Mouse (Mus musculus) heart, postnatal 0 days (tissue): ENCODE measurements around the gene Trio. TPM values are rescaled to one million over a fixed set of nuclear protein-coding genes. Genes with fewer than 3 reads are reported as not detected.

Experiments used
- ATAC-seq: fragments of 200-750 bp; cut with Nextera tagmentation; 2 replicates; pipeline ENCODE4 v1.8.0; 2017; ENCODE audit warnings: low read depth, moderate number of reproducible peaks, moderate library complexity; ENCODE audit not compliant: insufficient read depth
- DNase-seq: peaks from one replicate; pipeline ENCODE4 v3.0.0-alpha.2; 2016; ENCODE audit warnings: low spot score
- H3K27ac ChIP-seq: fragments of 300-500 bp; sonication (generic); 2 replicates; pipeline ENCODE4 v1.5.1; 2014; ENCODE audit warnings: low read depth, mild to moderate bottlenecking
- H3K27me3 ChIP-seq: fragments of 300-500 bp; sonication (generic); 2 replicates; pipeline ENCODE4 v1.6.1; 2014; ENCODE audit warnings: low read length, mixed read lengths; ENCODE audit not compliant: control insufficient read depth, insufficient read depth
- H3K36me3 ChIP-seq: fragments of 300-500 bp; sonication (generic); replicated peaks from 2 replicates; pipeline ENCODE4 v1.6.1; 2014; ENCODE audit warnings: low read length, mixed read lengths; ENCODE audit not compliant: control insufficient read depth, insufficient read depth
- H3K4me1 ChIP-seq: fragments of 300-500 bp; sonication (generic); 2 replicates; pipeline ENCODE4 v1.6.1; 2014; ENCODE audit warnings: antibody characterized with exemption; ENCODE audit not compliant: control insufficient read depth, insufficient read depth
- H3K4me2 ChIP-seq: fragments of 300-500 bp; sonication (generic); 2 replicates; pipeline ENCODE4 v1.6.1; 2014; ENCODE audit warnings: low read depth, mild to moderate bottlenecking, low read length, moderate library complexity
- H3K4me3 ChIP-seq: fragments of 300-500 bp; sonication (generic); 2 replicates; pipeline ENCODE4 v1.5.1; 2014; ENCODE audit warnings: low read depth, low read length
- H3K9ac ChIP-seq: fragments of 300-500 bp; sonication (generic); replicated peaks from 2 replicates; pipeline ENCODE4 v1.6.1; 2014; ENCODE audit warnings: low read depth, low read length, mixed read lengths
- H3K9me3 ChIP-seq: fragments of 300-500 bp; sonication (generic); replicated peaks from 2 replicates; pipeline ENCODE4 v1.6.1; 2016; ENCODE audit warnings: low read length; ENCODE audit not compliant: control insufficient read depth
- CTCF ChIP-seq: IDR thresholded peaks from 2 replicates; pipeline ENCODE4 v1.5.1; 2016; ENCODE audit warnings: antibody characterized with exemption, control low read depth, low read depth
- EP300 ChIP-seq: IDR thresholded peaks from 2 replicates; pipeline ENCODE4 v1.6.1; 2016; ENCODE audit warnings: antibody characterized with exemption, low read depth
- whole genome bisulfite sequencing: fragments of 180-500 bp; shearing (Covaris S2); extraction: QIAGEN DNeasy Blood & Tissue Kit; methylation state at CpG from one replicate; pipeline ENCODE4 v1.1.7; 2014; 5-methylcytosine and 5-hydroxymethylcytosine counted together
- polyA plus RNA-seq: library from polyadenylated mRNA; unstranded; fragments of >200 nt; fragmentation: Nextera tagmentation; extraction: Ambion mirVana; gene quantifications from 2 replicates; pipeline ENCODE4 v1.2.1, GENCODE M21; 2015
- total RNA-seq: library from RNA; depleted of rRNA; stranded (reverse); fragments of >200 nt; gene quantifications from 2 replicates; pipeline ENCODE4 v1.2.3, GENCODE M21; 2014; ENCODE audit warnings: low replicate concordance

The Trio gene
- total and polyA plus RNA-seq, 2 experiments from 2014 or later: 10.1 to 77.2 TPM

- 0 out of 2 replicates have a peak, but pooled peaks have one; percentile 41 for ATAC-seq
- no peaks in the 10 kb centered on the region for H3K4me1 ChIP-seq
Observed at GRCm38 (mm10) chr15:28067373-28067772, 41.7 kb upstream of the Trio start.

GRCm38 (mm10) chr15:28066468-28066867, 40.8 kb upstream of the Trio start:
- Histone ChIP-seq H3K36me3 (no peaks in the 10 kb centered on the region), H3K4me3 (no peak overlapping the region), H3K9ac (no peak overlapping the region), H3K27me3 (no peaks in the 10 kb centered on the region), H3K9me3 (no peaks in the 10 kb centered on the region), H3K27ac (no peak overlapping the region), H3K4me2 (no peak overlapping the region), H3K4me1 (no peaks in the 10 kb centered on the region)
- no peak for ATAC-seq
- TF ChIP-seq CTCF: no peak
- TF ChIP-seq EP300: no peak
- no peak for DNase-seq
- WGBS: 51% methylated on average over 2 of the region's 2 CpGs

More at GRCm38 (mm10) chr15:28067373-28067772, 41.7 kb upstream of the Trio start:
- Histone ChIP-seq H3K4me2 (no peak overlapping the region), H3K27ac (no peak overlapping the region), H3K9ac (no peak overlapping the region), H3K36me3 (no peaks in the 10 kb centered on the region), H3K4me3 (no peak overlapping the region), H3K27me3 (no peaks in the 10 kb centered on the region), H3K9me3 (no peaks in the 10 kb centered on the region)
- TF ChIP-seq CTCF (peak; percentile 56), EP300 (no peak)
- peak; percentile 30 for DNase-seq

GRCm38 (mm10) chr15:28065572-28065971, 39.9 kb upstream of the Trio start:
- Histone ChIP-seq H3K9ac (no peak overlapping the region), H3K27me3 (no peaks in the 10 kb centered on the region), H3K9me3 (no peaks in the 10 kb centered on the region), H3K4me2 (no peak overlapping the region), H3K36me3 (no peaks in the 10 kb centered on the region), H3K4me1 (no peaks in the 10 kb centered on the region), H3K27ac (no peak overlapping the region), H3K4me3 (no peak overlapping the region)
- TF ChIP-seq CTCF (no peak), EP300 (no peak)
- 53% methylated on average over 5 of the region's 5 CpGs for WGBS
- DNase-seq (no peak), ATAC-seq (no peak)

- no peak for TF ChIP-seq CTCF
- no peak for TF ChIP-seq EP300
- Histone ChIP-seq H3K27me3 (no peaks in the 10 kb centered on the region), H3K9me3 (no peaks in the 10 kb centered on the region), H3K4me3 (no peak overlapping the region), H3K4me2 (no peak overlapping the region), H3K9ac (no peak overlapping the region), H3K27ac (no peak overlapping the region), H3K4me1 (no peaks in the 10 kb centered on the region), H3K36me3 (no peaks in the 10 kb centered on the region)
- WGBS: 63% methylated on average over 1 of the region's 1 CpGs
- DNase-seq: no peak
- no peak for ATAC-seq
Observed at GRCm38 (mm10) chr15:28064733-28065088, 39.1 kb upstream of the Trio start.

- TF ChIP-seq EP300 (no peak), CTCF (no peak)
- H3K27me3 ChIP-seq: no peaks in the 10 kb centered on the region
- no peak overlapping the region for H3K9ac ChIP-seq
- H3K4me3 ChIP-seq: no peak overlapping the region
- DNase-seq: no peak
- H3K4me2 ChIP-seq: no peak overlapping the region
- no peak for ATAC-seq
- H3K36me3 ChIP-seq: no peaks in the 10 kb centered on the region
- 78% methylated on average over 13 of the region's 13 CpGs for WGBS
- no peak overlapping the region for H3K27ac ChIP-seq
- no peaks in the 10 kb centered on the region for H3K9me3 ChIP-seq
- no peaks in the 10 kb centered on the region for H3K4me1 ChIP-seq
Observed at GRCm38 (mm10) chr15:28064081-28064732, 38.6 kb upstream of the Trio start.

- no peak overlapping the region for H3K4me3 ChIP-seq
- H3K9me3 ChIP-seq: no peaks in the 10 kb centered on the region
- H3K9ac ChIP-seq: no peak overlapping the region
- no peak for DNase-seq
- no peaks in the 10 kb centered on the region for H3K4me1 ChIP-seq
- no peaks in the 10 kb centered on the region for H3K36me3 ChIP-seq
- H3K4me2 ChIP-seq: no peak overlapping the region
- H3K27me3 ChIP-seq: no peaks in the 10 kb centered on the region
- no peak for ATAC-seq
- WGBS: 89% methylated on average over 2 of the region's 2 CpGs
- TF ChIP-seq CTCF (no peak), EP300 (no peak)
- H3K27ac ChIP-seq: no peak overlapping the region
Observed at GRCm38 (mm10) chr15:28063466-28063865, 37.8 kb upstream of the Trio start.
